Mouse (Mus musculus): ENCODE measurements at regions not wholly inside any gene's neighbourhood (a gene's known extent, or its start where the extent isn't known, plus 50 kb on each side); places are given as distances from the start of the nearest gene placed in this dataset.
A peak's percentile ranks its signal among the peaks of the same experiment; 100 is the strongest.

DNA sequence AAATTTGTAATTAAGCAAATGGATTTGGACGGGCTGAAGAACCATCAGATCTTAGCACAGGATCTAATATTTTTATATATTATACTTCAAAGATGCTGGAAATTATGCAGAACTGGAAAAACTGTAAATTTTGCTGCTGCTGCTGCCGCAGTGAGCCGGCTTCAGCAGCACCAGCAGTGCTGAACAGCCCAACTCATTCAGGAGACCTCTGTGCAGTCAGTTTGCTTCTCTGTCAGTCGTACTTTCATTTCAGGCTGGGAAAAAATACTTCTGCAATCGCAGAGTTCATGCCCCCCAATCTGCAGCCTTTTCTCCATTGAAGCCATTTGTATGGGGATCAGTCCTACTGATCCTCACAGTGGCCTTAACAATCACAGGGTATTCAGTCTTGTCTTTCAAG lies 53.4 kb upstream of the Trpc3 start:
- DNase-seq = no peak

DNA sequence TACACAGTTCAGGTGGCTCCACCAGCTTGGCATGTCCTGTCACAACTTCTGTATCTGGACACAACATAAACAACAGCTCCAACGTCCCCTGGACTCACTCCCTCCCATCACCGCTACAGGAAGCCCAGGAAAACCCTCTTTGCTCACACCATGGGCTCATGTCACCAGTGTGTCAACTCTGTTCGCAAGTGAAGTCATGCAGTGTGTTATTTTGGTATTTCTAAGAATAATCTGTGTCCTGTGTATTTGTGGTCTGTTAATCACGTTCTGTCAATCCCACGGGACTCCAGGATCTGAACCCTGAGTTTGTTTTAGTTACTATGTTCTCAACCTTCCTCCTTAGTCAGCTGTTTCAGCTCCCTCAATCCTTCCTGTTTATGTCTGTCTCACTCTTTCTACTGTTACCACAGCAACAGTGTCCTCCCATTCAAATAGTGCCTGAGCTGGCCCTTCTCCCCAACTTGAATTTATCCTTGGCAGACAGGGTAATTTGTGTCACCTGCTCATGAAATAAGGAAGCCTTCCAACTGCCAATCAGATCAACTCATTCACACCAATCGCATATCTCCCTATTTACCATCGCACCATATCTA lies 64.5 kb upstream of the Trpc3 start:
- DNase-seq = no peak

DNA sequence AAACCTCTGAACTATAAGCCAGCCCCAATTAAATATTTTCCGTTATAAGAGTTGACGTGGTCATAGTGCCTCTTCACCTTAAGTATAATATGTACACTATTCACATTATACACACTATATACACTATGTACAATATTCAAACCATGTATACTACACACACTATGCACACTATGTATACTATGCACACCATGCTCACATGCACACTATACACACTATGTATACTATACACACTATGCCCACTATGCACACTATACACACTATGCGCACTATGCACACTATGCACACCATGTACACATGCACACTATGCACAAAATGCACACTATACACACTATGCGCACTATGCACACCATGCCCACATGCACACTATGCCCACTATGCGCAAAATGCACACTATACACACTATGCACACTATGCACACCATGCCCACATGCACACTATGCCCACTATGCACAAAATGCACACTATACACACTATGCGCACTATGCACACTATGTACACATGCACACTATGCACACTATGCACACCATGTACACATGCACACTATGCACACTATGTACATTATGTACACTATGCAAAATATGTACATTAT lies 72.2 kb upstream of the Trpc3 start:
- DNase-seq = no peak

DNA sequence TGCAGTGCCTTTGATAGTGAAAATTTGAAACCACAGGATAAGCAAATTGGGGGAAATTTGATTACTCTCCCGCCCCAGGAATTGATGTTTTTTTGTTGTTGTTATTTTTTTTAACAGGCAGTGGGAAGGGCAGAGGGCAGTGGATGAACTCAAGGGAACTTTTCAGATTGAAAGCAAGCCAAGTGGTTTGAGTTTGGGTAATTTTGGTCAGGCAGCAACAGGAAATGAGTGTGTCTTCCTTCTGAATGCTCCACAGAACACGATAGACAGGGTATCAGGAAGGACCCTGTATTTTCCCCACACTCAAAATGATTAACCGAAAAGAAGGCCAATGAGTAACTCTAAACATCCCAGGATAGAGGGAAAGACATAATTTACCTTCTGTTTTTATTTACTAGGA lies 72.9 kb upstream of the Trpc3 start:
- no peak for DNase-seq

DNA sequence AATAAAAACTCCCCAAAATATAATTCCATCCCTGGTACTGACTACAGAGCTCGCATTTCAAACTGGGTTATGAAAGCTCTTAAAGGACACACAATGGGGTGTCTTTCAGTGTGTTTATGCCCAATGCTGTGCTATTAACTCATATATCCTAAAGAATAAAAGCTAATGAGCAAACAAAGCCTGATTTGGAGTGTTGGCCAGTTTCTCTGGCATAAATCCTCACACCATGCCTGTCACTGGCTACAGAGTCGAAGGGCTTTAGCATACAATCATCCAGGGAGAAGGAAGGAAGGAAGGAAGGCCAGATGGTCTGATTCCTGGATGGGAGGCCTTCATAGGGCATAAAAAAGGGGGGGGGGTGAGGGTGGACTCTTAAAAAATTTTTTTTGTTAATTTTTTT lies 74.8 kb upstream of the Trpc3 start:
- no peak for DNase-seq

DNA sequence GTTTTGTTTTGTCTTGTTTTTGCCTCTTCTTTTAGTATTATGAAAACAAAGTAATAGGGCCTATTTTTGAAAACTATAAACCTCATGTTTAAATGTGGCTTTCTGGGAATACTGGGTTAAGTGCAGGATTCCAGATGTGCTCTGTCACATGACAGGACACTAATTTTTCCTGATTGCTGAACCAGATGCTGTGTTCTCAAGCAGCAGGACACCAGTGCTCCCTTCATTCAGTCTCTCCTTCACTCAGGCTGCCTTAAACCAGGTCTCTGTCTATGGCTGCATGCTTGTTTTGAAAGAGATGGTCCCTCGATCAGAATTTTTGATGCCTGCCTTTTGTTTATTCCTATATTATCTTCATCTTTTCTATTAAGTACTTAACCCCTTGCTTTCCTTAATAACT lies 80.1 kb upstream of the Trpc3 start:
- DNase-seq = no peak

DNA sequence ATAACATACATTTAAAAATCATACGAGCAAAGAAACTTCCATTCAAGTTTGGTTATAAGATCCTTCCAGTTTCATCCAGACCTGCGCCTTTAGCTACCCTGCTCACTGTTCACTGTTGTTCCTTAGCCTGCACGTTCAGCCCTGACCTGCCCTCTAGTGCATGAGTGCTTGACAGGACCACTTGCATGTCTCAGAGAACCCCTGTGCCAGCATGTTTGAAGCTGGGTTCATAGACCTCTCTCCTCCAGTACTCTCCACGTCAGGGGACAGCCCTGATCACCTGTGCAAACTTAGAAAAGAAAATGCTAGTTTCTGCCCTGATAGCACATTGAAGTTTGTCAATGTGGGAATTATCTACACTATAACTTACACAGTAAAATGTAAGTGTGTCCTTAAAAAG lies 81.0 kb upstream of the Trpc3 start:
- DNase-seq = no peak

DNA sequence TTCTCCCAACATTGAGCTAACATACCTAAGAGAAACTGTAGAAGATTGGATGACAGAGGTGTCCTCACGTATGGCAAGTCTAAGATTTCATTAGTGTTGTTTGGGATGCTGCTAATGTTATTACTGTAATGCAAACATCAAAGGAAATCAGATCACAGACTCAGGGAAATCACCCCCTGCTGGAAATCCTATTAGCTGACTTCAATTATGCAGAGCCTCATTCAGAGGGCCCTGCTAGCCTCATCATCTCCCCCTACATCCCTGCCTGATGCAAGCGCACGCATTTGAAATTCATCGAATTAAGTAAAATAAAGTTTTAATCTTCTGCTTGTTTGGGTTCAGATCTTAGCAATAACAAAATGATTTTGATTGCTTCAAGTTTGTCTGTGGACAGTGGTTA lies 84.1 kb upstream of the Trpc3 start:
- no peak for DNase-seq

DNA sequence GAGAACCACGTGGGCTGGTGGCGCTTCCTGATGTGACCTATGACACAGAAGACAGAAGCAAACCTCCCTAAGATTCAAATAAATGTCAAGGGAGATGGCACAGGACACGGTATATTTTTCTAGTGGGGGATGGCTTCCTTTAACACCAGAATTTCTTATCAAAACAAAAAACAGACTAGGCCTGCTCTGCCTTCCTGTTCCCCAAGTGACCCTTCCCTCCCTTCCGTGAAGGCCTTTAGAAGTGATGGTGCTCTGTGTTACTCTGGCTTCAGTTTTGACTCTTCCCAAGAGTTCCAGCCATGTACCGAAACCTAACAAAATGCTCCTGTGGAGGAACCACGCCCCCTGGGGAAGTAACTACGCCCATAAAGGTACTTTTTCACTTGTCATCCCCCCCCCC lies 84.5 kb upstream of the 4932438A13Rik start:
- DNase-seq = peak in 1 of 2 experiments; percentile 22

DNA sequence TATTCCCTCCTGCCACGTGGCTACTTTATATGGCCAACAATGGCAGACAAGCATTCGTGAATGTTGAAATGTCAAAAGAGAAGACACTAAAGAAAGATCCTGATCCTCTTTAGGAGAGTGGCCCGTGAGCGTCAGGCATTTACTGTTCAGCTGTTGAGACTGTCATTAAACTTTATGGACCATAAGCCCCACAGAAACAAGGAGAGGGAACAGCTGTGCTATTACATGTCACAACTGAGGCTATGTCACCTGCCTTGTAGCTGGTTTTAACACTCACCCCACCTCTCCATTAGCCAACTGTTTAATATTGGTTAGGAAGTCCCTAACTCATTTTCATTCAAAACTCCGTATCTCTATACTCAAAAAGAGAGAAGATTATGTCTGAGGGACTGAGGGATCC lies 76.3 kb upstream of the 4932438A13Rik start:
- no peak for DNase-seq

DNA sequence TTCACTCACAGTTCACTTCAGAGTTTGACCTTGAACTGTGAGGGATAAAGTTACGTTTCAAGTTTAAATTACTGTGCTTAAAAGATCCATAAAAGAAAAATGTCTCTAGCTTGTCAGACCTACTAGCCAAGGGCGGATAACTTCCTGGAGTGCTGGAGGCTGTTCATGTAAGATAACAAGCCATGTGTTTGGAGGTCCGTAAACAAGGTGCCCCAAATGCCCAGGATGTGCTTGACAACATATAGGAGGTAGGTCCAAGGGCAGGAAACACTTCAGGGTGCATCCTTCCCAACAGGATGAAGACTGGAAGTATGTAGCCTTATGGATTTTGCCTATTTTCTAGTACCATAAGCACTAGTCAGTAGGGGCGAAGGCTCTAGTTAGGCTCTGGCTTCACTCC lies 72.7 kb upstream of the 4932438A13Rik start:
- peak in 1 of 2 experiments; percentile 8 for DNase-seq

DNA sequence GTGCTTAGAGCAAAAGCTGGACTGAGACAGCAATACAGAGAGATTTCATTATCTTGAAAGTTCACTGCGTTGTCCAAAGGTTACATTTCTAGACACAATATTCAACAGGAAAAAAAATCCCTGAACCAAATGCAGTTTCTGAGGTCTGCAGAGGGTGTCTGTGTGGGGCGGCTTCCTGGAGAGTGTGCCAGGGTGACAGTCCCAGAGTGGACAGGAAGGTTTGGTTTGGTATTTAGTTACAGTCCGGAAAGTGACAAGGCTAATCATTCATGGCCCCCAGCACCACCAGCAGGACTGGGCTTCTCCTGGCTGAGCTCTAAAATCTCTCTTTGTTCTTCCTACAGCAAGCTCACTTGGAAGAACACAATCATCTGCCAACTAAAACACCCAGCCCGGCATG lies 65.9 kb upstream of the 4932438A13Rik start:
- peak in 1 of 2 experiments; percentile 22 for DNase-seq

DNA sequence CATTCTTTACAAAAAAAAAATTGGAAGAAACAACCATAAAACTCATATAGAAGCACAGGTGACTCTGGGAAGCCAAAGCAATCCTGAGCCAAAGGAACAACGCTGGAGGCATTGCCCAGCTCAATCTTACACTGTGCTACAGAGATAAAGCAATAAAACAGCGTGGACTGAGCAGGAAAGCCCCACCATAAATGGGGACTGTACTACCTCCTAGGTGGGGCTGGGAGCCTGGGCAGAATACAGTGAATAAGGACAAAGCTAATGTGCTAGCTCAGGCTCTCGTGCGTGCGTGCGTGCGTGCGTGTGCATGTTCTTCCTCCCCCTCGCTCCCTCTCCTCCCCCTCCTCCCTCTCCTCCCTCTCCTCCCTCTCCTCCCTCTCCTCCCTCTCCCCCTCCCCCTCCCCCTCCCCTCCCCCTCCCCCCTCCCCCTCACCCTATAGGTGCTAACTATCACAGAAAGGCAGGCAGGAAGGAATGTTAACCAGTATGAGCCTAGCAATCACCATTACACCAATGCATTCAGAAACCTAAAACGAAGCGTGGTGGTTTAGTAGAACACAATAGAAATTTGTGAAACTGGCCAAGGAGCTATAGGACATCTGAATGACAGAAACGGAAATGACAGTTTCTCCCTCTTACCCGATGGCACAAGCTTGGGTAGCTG lies 64.6 kb upstream of the 4932438A13Rik start:
- DNase-seq = no peak

DNA sequence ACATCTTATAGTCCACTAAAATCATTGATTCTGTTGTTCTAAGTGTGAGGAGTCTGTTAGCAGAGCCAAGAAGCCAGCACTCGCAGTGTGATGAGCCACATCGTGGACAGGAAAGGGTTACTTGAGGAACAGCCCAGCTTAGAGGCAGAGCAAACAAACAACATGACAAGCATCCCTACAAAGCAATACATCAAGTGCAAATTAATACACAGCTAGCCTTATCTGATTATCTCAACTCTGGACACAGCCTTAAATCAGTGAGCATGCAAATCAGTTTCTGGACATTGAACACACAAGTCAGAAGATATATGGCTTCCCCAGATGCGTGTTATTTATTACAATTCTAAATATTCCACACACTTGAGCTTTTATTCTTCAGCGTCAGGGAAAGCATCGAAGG lies 52.4 kb upstream of the 4932438A13Rik start:
- DNase-seq = no peak
